Mouse (Mus musculus) gastrocnemius, postnatal 14 days (tissue): ENCODE measurements around the gene Gm7544. TPM values are rescaled to one million over a fixed set of nuclear protein-coding genes. Genes with fewer than 3 reads are reported as not detected.
"Not testable (repeated sequence)": the region's sequence is repeated elsewhere in the genome, so short reads cannot be mapped to it uniquely, and the experiment has no call there.

Source experiments
- DNase-seq: peaks from one replicate; pipeline ENCODE4 v3.0.0; 2021; ENCODE audit warnings: mixed read lengths
- intact Hi-C: fragments of 180-260 bp; cut with DNase I; formaldehyde crosslinking; loops from one replicate; pipeline ENCODE4 v1.15.1; 2025; ENCODE audit warnings: low total_unique reads
- long read RNA-seq, 2 experiments: library from polyadenylated mRNA; stranded (forward); transcript quantifications; one replicate each; pipeline ENCODE4 v2.0.0; 2021
- total RNA-seq, 2 experiments: library from RNA; stranded (reverse); gene quantifications; 2 replicates each; pipeline ENCODE4 v1.2.3; 2021

Gm7544 gene
- not detected for total RNA-seq
- long read RNA-seq, experiment 1: 0 reads
- long read RNA-seq, experiment 2: 0 reads

- intact Hi-C loops, DNase-seq: not testable (repeated sequence)
Observed at GRCm38 (mm10) chr1:82955913-82956312, at the start of gene Gm7544. Gene Gm7544 (minus strand): TSS chr1:82956013.

- DNase-seq, intact Hi-C loops: not testable (repeated sequence)
Observed at GRCm38 (mm10) chr1:83000306-83000705, 44.5 kb upstream of the Gm7544 start, which contains the start of gene Gm47959. Gene Gm47959 (plus strand): TSS chr1:83000548.

- no peak for DNase-seq
- intact Hi-C loops: no loop called here
Observed at GRCm38 (mm10) chr1:82993947-82994346, 38.1 kb upstream of the Gm7544 start.

- no peak for DNase-seq
- intact Hi-C loops: no loop called here
Observed at GRCm38 (mm10) chr1:82992093-82992492, 36.3 kb upstream of the Gm7544 start.

- DNase-seq: no peak
- intact Hi-C loops: no loop called here
Observed at GRCm38 (mm10) chr1:82991596-82991995, 35.8 kb upstream of the Gm7544 start.

GRCm38 (mm10) chr1:82991062-82991461, 35.2 kb upstream of the Gm7544 start:
- intact Hi-C loops: no loop called here
- DNase-seq: no peak

GRCm38 (mm10) chr1:82987530-82988198, 31.9 kb upstream of the Gm7544 start:
- DNase-seq: no peak
- intact Hi-C loops: loop anchor here (2.0 kb wide), 1 partner anchor 203 kb away; no protein-coding TSS in a partner anchor

GRCm38 (mm10) chr1:82986738-82987137, 30.9 kb upstream of the Gm7544 start:
- no peak for DNase-seq
- intact Hi-C loops: loop anchor here (2.0 kb wide), 1 partner anchor 202 kb away; no protein-coding TSS in a partner anchor

GRCm38 (mm10) chr1:82977840-82978239, 22.0 kb upstream of the Gm7544 start:
- DNase-seq: no peak
- intact Hi-C loops: no loop called here

- no peak for DNase-seq
- intact Hi-C loops: no loop called here
Observed at GRCm38 (mm10) chr1:82975750-82976149, 19.9 kb upstream of the Gm7544 start.

- no peak for DNase-seq
- intact Hi-C loops: no loop called here
Observed at GRCm38 (mm10) chr1:82974342-82974741, 18.5 kb upstream of the Gm7544 start.

- no peak for DNase-seq
- intact Hi-C loops: no loop called here
Observed at GRCm38 (mm10) chr1:82973901-82974300, 18.1 kb upstream of the Gm7544 start.

- no peak for DNase-seq
- intact Hi-C loops: no loop called here
Observed at GRCm38 (mm10) chr1:82973244-82973643, 17.4 kb upstream of the Gm7544 start.

- no peak for DNase-seq
- intact Hi-C loops: no loop called here
Observed at GRCm38 (mm10) chr1:82972046-82972445, 16.2 kb upstream of the Gm7544 start.

GRCm38 (mm10) chr1:82966413-82966812, 10.6 kb upstream of the Gm7544 start:
- no peak for DNase-seq
- intact Hi-C loops: no loop called here

- intact Hi-C loops: no loop called here
- DNase-seq: no peak
Observed at GRCm38 (mm10) chr1:82959870-82960385, 4.1 kb upstream of the Gm7544 start, which contains the start of gene Gm47955. Gene Gm47955 (plus strand): TSS chr1:82960286.

GRCm38 (mm10) chr1:82948601-82949000, 7.2 kb downstream of the Gm7544 start:
- DNase-seq: no peak
- intact Hi-C loops: no loop called here

GRCm38 (mm10) chr1:82946029-82946428, 9.8 kb downstream of the Gm7544 start:
- DNase-seq, intact Hi-C loops: not testable (repeated sequence)

GRCm38 (mm10) chr1:82943295-82943694, 12.5 kb downstream of the Gm7544 start, which contains the start of gene A030003K21Rik:
Gene A030003K21Rik (minus strand): TSS chr1:82943388.
- DNase-seq, intact Hi-C loops: not testable (repeated sequence)

GRCm38 (mm10) chr1:82942505-82942904, 13.3 kb downstream of the Gm7544 start:
- DNase-seq, intact Hi-C loops: not testable (repeated sequence)

GRCm38 (mm10) chr1:82938666-82939065, 17.1 kb downstream of the Gm7544 start:
- no peak for DNase-seq
- intact Hi-C loops: no loop called here
